Mouse (Mus musculus): ENCODE measurements around the gene Gm2012. TPM values are rescaled to one million over a fixed set of nuclear protein-coding genes. Genes with fewer than 3 reads are reported as not detected.
"Not testable (repeated sequence)": the region's sequence is repeated elsewhere in the genome, so short reads cannot be mapped to it uniquely, and the experiment has no call there.

Gm2012 gene
- not detected in 2 replicates for polyA plus RNA-seq (2012; ENCODE audit: insufficient read depth, insufficient read length, missing spikeins)

- not testable (repeated sequence) for H3K4me3 ChIP-seq (ENCODE audit: insufficient read depth, low read depth, low read length); H3K4me1 ChIP-seq (ENCODE audit: control insufficient read depth, insufficient read depth, insufficient read length, low read length); H3K27ac ChIP-seq (replicated peaks; ENCODE audit: low read depth, low read length)
These were observed at the start of gene Gm2012 for GRCm38 (mm10) chrX:26231255-26231654. Gm2012 (minus strand) TSS chrX:26231355.

DNA sequence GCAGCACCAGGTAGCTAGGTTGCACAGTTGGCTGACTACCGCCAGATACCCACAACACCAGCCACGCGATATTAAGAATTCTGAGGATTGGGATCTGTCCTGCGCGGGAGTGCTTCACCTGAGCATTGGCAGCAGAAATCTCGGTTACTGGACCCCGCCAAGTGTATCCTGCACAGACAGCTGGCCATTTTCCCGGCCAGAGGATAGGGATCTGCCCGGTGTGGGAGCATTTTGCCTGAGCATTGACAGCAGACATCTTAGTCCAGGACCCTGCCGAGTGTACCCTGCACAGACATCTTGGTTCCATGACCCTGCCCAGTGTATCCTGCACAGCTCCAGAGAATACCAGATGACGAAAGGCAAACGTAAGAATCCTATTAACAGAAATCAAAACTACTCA, 72.0 kb downstream of the Gm2012 start:
- H3K4me1 ChIP-seq (ENCODE audit: control insufficient read depth, insufficient read depth, insufficient read length, low read length); H3K27ac ChIP-seq (replicated peaks; ENCODE audit: low read depth, low read length): not testable (repeated sequence)

More for the DNA sequence above, 72.0 kb downstream of the Gm2012 start:
- H3K4me3 ChIP-seq (ENCODE audit: insufficient read depth, low read depth, low read length), result not testable (repeated sequence)

Other genes starting within 250 kb of the Gm2012 start
- not detected in 2 replicates for gene Gm5168, start 180.3 kb downstream of the Gm2012 start, polyA plus RNA-seq (2012; ENCODE audit: insufficient read depth, insufficient read length, missing spikeins)
- gene Gm2030, start 78.7 kb upstream of the Gm2012 start, polyA plus RNA-seq (2012; ENCODE audit: insufficient read depth, insufficient read length, missing spikeins), result not detected in 2 replicates

Measured in brown adipose tissue, adult 24 weeks (tissue).